Mouse (Mus musculus): ENCODE results near the gene Dnah7c. TPM values are rescaled to one million over a fixed set of nuclear protein-coding genes. Genes with fewer than 3 reads are reported as not detected.

Gene Dnah7c
- total and polyA plus RNA-seq, 3 experiments = 0.02 to 0.05 (median 0.02) TPM

DNA sequence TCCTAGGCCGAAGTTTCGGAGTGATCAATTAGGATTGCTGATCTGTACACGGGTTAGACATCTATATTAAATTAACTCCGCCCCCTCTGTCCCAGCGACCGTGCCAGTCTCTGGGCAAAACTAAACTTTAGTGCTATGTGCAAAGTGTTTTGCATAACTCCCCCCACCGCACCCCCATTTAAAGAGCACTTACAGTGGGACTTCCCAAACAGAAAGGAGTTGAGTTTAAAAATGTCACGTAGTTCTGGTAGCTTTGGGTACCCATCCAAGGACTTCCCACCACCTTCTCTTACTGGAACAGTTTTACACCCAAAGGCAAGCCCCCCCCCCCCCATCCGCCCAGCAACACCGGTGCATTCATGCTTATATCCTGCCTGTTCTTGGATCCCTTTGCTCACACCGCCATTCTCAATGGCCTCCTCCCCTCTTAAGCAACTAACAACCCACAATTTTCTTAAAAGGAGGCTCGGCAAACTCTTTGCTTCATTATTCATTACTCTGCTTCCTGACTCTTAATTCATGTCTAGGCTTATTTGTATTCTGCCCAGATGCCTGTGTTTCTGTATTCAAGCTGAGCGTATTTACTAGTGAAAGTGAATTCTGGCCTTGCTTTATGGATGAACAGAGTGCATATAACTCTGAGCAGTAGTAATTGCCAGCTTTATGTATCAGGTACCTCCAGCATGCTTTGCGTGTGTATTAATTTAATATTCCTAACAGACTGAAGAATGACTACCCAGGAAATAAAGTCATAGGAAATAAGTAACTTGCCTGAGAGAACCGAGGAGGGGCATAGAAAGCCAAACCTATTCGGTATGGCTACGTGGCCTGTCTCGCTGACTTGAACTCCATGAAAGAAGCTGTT lies 428.9 kb downstream of the Dnah7c start:
- intact Hi-C loops (cut with DNase I) = loop anchor here (5.0 kb wide), 2 partner anchors 53 to 68 kb away; no protein-coding TSS in a partner anchor
- H3K79me2 ChIP-seq (replicated peaks; ENCODE audit: control insufficient read depth, insufficient read depth, low read length) = no peaks in the 10 kb centered on the region
- TF ChIP-seq POLR2A (IDR thresholded peaks at IDR 0.05; ENCODE audit: insufficient read depth, low read depth, low read length) = peak; percentile 88; the same call in 1 of the 2 replicates
- no peak for TF ChIP-seq CTCF (IDR thresholded peaks at IDR 0.05)
- no peak for TF ChIP-seq EP300 (IDR thresholded peaks at IDR 0.05; ENCODE audit: insufficient read depth, low read depth, low read length)
- 16% methylated on average over 18 of the region's 18 CpGs for WGBS
- no peaks in the 10 kb centered on the region for H3K27me3 ChIP-seq (ENCODE audit: control insufficient read depth, insufficient read depth, low read length)
- H3K4me1 ChIP-seq (ENCODE audit: control insufficient read depth, insufficient read depth, low read length) = peaks cover 1% of the 10 kb centered on the region; the same call in 1 of the 2 replicates
- H3K4me3 ChIP-seq = peak overlapping the region; percentile 60
- H3K36me3 ChIP-seq (ENCODE audit: control insufficient read depth, insufficient read depth, low read length) = peaks cover 9% of the 10 kb centered on the region
- peak overlapping the region; percentile 68 for H3K9ac ChIP-seq (ENCODE audit: low read depth, low read length)
- no peak for DNase-seq
- peak overlapping the region; percentile 98 for H3K27ac ChIP-seq

DNA sequence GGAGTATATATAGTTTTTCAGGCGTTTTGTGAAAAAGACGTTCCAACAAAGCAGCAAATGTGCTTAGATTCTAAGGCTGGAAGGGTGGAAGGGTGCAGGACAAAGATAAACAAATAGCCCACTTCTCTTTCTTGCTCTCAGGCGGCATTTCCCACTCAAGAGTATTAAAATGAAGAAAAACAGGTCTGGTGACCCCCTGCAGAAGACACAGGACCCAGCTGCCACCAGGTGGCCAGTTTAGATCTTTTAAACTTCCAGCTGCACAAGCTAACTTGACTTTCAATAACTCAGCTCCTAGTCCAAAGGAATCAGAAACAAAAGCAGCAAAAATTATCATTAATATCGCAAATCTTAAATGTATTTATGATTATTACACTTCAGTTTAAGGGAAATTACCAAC lies 431.1 kb downstream of the Dnah7c start:
- Histone ChIP-seq H3K79me2 (replicated peaks; ENCODE audit: control insufficient read depth, insufficient read depth, low read length) (no peaks in the 10 kb centered on the region), H3K9ac (ENCODE audit: low read depth, low read length) (no peak overlapping the region), H3K4me3 (no peak overlapping the region), H3K27me3 (ENCODE audit: control insufficient read depth, insufficient read depth, low read length) (no peaks in the 10 kb centered on the region), H3K4me1 (ENCODE audit: control insufficient read depth, insufficient read depth, low read length) (peaks cover 1% of the 10 kb centered on the region; the same call in 1 of the 2 replicates), H3K36me3 (ENCODE audit: control insufficient read depth, insufficient read depth, low read length) (peaks cover 6% of the 10 kb centered on the region), H3K27ac (no peak overlapping the region)
- no peak for DNase-seq
- intact Hi-C loops (cut with DNase I) = no loop called here
- WGBS = 68% methylated on average over 4 of the region's 4 CpGs
- TF ChIP-seq CTCF (IDR thresholded peaks at IDR 0.05) = no peak
- no peak for TF ChIP-seq POLR2A (IDR thresholded peaks at IDR 0.05; ENCODE audit: insufficient read depth, low read depth, low read length)
- no peak for TF ChIP-seq EP300 (IDR thresholded peaks at IDR 0.05; ENCODE audit: insufficient read depth, low read depth, low read length)
